Mouse (Mus musculus) midbrain, embryonic 14.5 days (tissue): ENCODE results near the gene Pdzk1ip1. TPM values are rescaled to one million over a fixed set of nuclear protein-coding genes. Genes with fewer than 3 reads are reported as not detected.
A peak's percentile ranks its signal among the peaks of the same experiment; 100 is the strongest.

ENCODE experiments used
- ATAC-seq: fragments of 200-750 bp; cut with Nextera tagmentation; 2 replicates; pipeline ENCODE4 v1.8.0; 2017; ENCODE audit warnings: moderate number of reproducible peaks, moderate library complexity; ENCODE audit not compliant: low FRiP score, low TSS enrichment
- DNase-seq: peaks from one replicate; pipeline ENCODE4 v3.0.0-alpha.2; 2015
- H3K27ac ChIP-seq: fragments of 300-500 bp; sonication (generic); replicated peaks from 2 replicates; pipeline ENCODE4 v1.5.1; 2014; ENCODE audit warnings: mild to moderate bottlenecking, low read depth, low read length, moderate library complexity
- H3K27me3 ChIP-seq: fragments of 300-500 bp; sonication (generic); 2 replicates; pipeline ENCODE4 v1.6.1; 2014; ENCODE audit warnings: low read length, control low read depth, mixed read lengths; ENCODE audit not compliant: control insufficient read depth, insufficient read depth
- H3K36me3 ChIP-seq: fragments of 300-500 bp; sonication (generic); 2 replicates; pipeline ENCODE4 v1.6.1; 2014; ENCODE audit warnings: low read length, control low read depth; ENCODE audit not compliant: control insufficient read depth, insufficient read depth
- H3K4me1 ChIP-seq: fragments of 300-500 bp; sonication (generic); 2 replicates; pipeline ENCODE4 v1.6.1; 2014; ENCODE audit warnings: mild to moderate bottlenecking, antibody characterized with exemption, low read length, control low read depth; ENCODE audit not compliant: control insufficient read depth, insufficient read depth
- H3K4me2 ChIP-seq: fragments of 300-500 bp; sonication (generic); 2 replicates; pipeline ENCODE4 v1.6.1; 2014; ENCODE audit warnings: mild to moderate bottlenecking, low read length, moderate library complexity
- H3K4me3 ChIP-seq: fragments of 300-500 bp; sonication (generic); replicated peaks from 2 replicates; pipeline ENCODE4 v1.5.1; 2014; ENCODE audit warnings: low read depth, low read length
- H3K9ac ChIP-seq: fragments of 300-500 bp; sonication (generic); replicated peaks from 2 replicates; pipeline ENCODE4 v1.6.1; 2014; ENCODE audit warnings: mild to moderate bottlenecking, low read length, moderate library complexity
- H3K9me3 ChIP-seq: fragments of 300-500 bp; sonication (generic); 2 replicates; pipeline ENCODE4 v1.6.1; 2016; ENCODE audit warnings: low read length, control low read depth, mixed read lengths; ENCODE audit not compliant: control insufficient read depth
- WGBS: fragments of 180-500 bp; shearing (Covaris S2); extraction: QIAGEN DNeasy Blood & Tissue Kit; methylation state at CpG from one replicate; pipeline ENCODE4 v1.1.7; 2014; 5-methylcytosine and 5-hydroxymethylcytosine counted together
- polyA plus RNA-seq: library from polyadenylated mRNA; unstranded; fragments of >200 nt; fragmentation: Nextera tagmentation; extraction: Ambion mirVana; gene quantifications from 2 replicates; pipeline ENCODE4 v1.2.1, GENCODE M21; 2014

Gene Pdzk1ip1
- polyA plus RNA-seq, 1 experiment from 2014 or later, result 4.5 TPM

DNA sequence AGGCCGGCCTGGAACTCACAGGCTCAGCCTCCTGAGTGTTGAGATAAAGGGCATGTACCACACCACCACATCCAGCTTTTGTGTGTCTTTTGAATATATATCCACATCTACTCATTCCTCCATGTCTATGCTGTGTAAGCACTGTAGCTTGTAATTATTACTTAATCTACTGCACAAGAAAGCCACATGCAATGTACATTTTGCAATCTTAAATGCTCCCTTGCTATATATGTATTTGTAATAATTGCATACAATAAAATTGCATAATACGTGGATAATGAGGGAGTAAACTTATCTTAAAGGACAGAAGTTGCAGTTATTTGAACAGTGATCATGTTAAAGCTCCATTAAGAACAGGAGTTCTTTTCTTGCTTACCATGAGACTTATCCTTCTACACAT is 32.7 kb downstream of the Pdzk1ip1 start:
- no peaks in the 10 kb centered on the region for H3K36me3 ChIP-seq
- H3K4me1 ChIP-seq, result no peaks in the 10 kb centered on the region
- no peak overlapping the region for H3K9ac ChIP-seq
- H3K9me3 ChIP-seq, result no peaks in the 10 kb centered on the region
- no peak overlapping the region for H3K4me3 ChIP-seq
- WGBS, result 85% methylated on average over 2 of the region's 2 CpGs
- H3K27me3 ChIP-seq, result no peaks in the 10 kb centered on the region
- DNase-seq (no peak), ATAC-seq (no peak)
- H3K27ac ChIP-seq, result no peak overlapping the region
- no peak overlapping the region for H3K4me2 ChIP-seq

DNA sequence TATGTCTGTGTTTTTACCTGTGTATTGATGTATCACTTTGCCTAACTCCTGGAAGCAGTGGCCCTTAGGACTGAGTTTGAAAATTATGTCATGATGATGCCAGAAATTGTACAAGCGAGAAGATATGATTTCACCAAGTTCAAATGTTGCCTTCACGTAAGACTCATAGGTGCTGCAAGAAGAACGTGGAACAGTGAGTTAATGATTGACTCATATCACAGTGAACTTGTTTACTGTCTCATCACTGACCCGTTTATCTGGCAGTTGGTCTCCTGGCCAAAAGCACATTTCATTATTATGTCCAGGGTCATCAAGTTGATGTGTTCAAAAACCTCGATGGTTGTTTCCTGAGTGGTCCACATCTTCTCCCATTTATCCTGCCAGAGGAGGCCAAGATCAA is 33.1 kb downstream of the Pdzk1ip1 start:
- Histone ChIP-seq H3K4me3 (no peak overlapping the region), H3K27ac (no peak overlapping the region), H3K36me3 (no peaks in the 10 kb centered on the region), H3K9ac (no peak overlapping the region), H3K4me1 (no peaks in the 10 kb centered on the region), H3K9me3 (no peaks in the 10 kb centered on the region), H3K4me2 (no peak overlapping the region), H3K27me3 (no peaks in the 10 kb centered on the region)
- DNase-seq, result no peak
- 87% methylated on average over 5 of the region's 5 CpGs for WGBS
- no peak for ATAC-seq

DNA sequence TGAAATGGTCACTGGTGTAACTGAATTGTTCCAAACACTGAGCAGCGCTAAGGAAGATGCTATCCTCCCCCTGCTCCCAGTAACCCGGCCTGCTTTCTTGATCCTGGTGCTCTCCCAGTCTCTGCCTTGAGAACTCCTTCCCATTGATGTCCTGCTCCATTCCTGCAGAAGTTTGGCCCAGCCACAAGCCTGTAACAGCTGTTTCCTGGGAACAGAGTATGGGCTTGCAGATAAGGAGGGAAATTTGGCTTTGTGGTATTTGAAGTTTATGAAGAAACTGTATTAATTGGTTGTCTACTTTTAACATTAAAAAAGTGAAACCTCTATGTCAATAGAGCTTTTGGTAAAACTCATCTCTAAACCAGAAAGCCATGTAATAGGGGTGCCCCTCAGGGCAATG is 35.0 kb downstream of the Pdzk1ip1 start:
- 74% methylated on average over 2 of the region's 2 CpGs for WGBS
- H3K27me3 ChIP-seq, result no peaks in the 10 kb centered on the region
- no peak for ATAC-seq

DNA sequence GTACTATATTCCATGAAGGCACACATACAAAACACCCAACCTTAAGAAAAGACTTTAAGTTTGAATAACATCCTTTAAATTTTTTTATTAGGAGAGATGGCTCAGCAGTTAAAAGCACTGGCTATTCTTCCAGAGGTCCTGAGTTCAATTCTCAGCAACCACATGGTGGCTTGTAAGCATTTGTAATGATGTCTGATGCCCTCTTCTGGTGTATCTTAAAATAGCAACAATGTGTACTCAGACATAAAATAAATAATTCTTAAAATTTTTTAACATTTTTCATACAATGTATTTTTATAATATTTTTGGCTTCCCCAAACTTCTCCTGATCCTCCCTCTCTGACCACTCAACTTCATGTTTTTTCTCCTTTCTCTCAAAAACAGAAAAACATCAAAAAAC is 36.2 kb downstream of the Pdzk1ip1 start:
- Histone ChIP-seq H3K4me1 (no peaks in the 10 kb centered on the region), H3K27ac (no peak overlapping the region), H3K9ac (no peak overlapping the region), H3K4me3 (no peak overlapping the region), H3K4me2 (no peak overlapping the region), H3K36me3 (no peaks in the 10 kb centered on the region), H3K27me3 (no peaks in the 10 kb centered on the region), H3K9me3 (no peaks in the 10 kb centered on the region)
- ATAC-seq (no peak), DNase-seq (no peak)

More for the DNA sequence above, 35.0 kb downstream of the Pdzk1ip1 start:
- no peaks in the 10 kb centered on the region for H3K4me1 ChIP-seq
- no peak overlapping the region for H3K9ac ChIP-seq
- no peak overlapping the region for H3K4me3 ChIP-seq
- H3K36me3 ChIP-seq, result no peaks in the 10 kb centered on the region
- no peaks in the 10 kb centered on the region for H3K9me3 ChIP-seq
- no peak overlapping the region for H3K27ac ChIP-seq
- H3K4me2 ChIP-seq, result no peak overlapping the region
- DNase-seq, result no peak

DNA sequence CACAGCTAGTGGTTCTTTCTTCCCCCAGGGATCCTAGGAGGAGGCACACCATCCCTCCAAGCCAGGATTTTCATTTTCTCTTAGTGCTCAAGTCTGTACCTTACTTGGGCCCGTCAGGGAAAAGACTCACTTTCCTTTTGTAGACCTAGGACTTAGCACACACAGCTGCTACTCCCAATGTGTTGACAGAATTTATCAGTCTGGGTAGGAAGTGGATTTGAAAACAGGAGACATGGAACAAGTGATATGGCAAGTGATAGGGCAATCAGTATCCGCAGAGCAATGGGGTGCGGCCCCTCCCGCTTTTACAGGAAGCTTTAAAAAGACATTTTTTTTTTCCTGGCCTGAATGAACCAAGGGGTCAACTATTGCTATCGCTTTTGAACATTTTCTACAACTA is 44.6 kb downstream of the Pdzk1ip1 start:
- ATAC-seq (no peak), DNase-seq (peak; percentile 5)
- Histone ChIP-seq H3K4me2 (peak overlapping the region; percentile 76), H3K9ac (peak overlapping the region; percentile 70; the same call in 1 of the 2 replicates), H3K9me3 (no peaks in the 10 kb centered on the region), H3K4me3 (peak overlapping the region; percentile 46), H3K36me3 (no peaks in the 10 kb centered on the region), H3K27me3 (no peaks in the 10 kb centered on the region), H3K4me1 (0 out of 2 replicates have a peak, but pooled peaks cover 4% of the 10 kb centered on the region), H3K27ac (peak overlapping the region; percentile 76; the same call in 1 of the 2 replicates)
- WGBS, result 12% methylated on average over 5 of the region's 5 CpGs

DNA sequence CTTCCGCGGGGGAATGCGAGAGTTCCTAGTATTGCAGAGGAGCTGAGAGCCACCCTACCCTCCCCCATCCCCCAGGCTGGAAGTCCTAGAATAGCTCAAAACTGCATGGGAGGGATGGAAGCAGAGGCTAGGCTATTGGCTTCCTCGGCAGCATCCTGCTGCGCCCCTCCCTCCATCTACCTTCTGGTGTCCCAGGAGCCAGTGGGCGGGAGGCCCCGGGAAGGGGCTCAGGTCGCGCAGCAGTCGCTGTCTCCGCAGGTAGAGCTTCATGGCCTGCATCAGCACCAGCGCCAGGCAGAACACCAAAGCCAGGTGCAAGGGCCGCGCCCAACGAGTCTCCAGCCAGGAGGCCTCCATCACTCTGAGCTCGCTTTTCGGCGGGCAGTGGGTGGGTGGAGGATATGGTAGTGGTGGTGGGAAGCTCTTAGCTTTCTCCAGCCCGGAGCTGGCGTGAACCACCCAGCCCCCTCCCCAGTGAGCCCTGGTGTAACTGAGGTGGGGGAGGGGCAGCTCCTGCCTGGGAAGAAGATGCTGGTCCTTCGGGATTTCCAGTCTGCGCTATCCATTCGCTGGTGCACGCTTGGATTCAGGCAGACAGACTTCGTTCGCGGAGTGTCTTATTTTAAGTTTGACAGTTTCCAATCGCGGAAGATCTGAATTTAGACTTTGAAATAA is 45.2 kb downstream of the Pdzk1ip1 start, which contains the start of gene Cyp4x1:
Gene Cyp4x1 (minus strand): TSS at position 661 of the 675 bp plus-strand sequence.
- H3K9ac ChIP-seq, result peak within 1 kb of the TSS; percentile 70
- H3K9me3 ChIP-seq, result no peaks in the 10 kb centered on the region
- peak within 1 kb of the TSS; percentile 76 for H3K27ac ChIP-seq
- under 1% methylated on average over 29 of the region's 29 CpGs for WGBS
- no peaks in the 10 kb centered on the region for H3K27me3 ChIP-seq
- 0 out of 2 replicates have a peak, but pooled peaks cover 4% of the 10 kb centered on the region for H3K4me1 ChIP-seq
- peak within 1 kb of the TSS; percentile 46 for H3K4me3 ChIP-seq
- DNase-seq, result peak; percentile 84
- H3K36me3 ChIP-seq, result no peaks in the 10 kb centered on the region
- H3K4me2 ChIP-seq, result peak within 1 kb of the TSS; percentile 76
- peak; percentile 90 for ATAC-seq

DNA sequence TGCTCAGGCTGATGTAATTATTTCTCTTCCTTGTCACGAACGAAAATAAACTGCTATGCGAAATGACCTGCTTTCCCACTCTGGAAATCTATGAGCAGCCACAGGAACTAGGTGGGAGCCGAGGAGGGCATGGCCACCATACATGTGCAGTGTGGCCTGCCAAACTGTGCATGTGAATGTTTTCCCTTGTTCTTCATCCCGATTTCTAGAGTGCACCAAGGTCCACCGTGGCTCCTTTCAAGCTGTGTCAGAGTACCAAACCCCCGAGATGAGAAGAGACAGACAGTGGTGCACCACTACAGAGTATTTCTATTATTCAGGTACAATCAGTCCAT is 45.8 kb downstream of the Pdzk1ip1 start:
- DNase-seq (no peak), ATAC-seq (no peak)
- Histone ChIP-seq H3K27me3 (no peaks in the 10 kb centered on the region), H3K36me3 (no peaks in the 10 kb centered on the region), H3K4me1 (0 out of 2 replicates have a peak, but pooled peaks cover 4% of the 10 kb centered on the region), H3K9ac (peak overlapping the region; percentile 70), H3K4me3 (peak overlapping the region; percentile 46), H3K4me2 (peak overlapping the region; percentile 76), H3K9me3 (no peaks in the 10 kb centered on the region), H3K27ac (peak overlapping the region; percentile 76)
- 11% methylated on average over 7 of the region's 7 CpGs for WGBS

Other genes starting within 250 kb of the Pdzk1ip1 start
- gene Foxd2, start 179.8 kb upstream of the Pdzk1ip1 start, polyA plus RNA-seq, result 0.11 and 0.54 TPM in 2 replicates
- not detected in 2 replicates for gene Foxe3, start 162.7 kb upstream of the Pdzk1ip1 start, polyA plus RNA-seq
- 188 and 217 TPM in 2 replicates for gene Cmpk1, start 101.5 kb upstream of the Pdzk1ip1 start, polyA plus RNA-seq
- gene Stil, start 88.5 kb upstream of the Pdzk1ip1 start, polyA plus RNA-seq, result 1.7 and 4.8 TPM in 2 replicates
- gene Tal1, start 32.3 kb upstream of the Pdzk1ip1 start, polyA plus RNA-seq, result 23.1 and 23.8 TPM in 2 replicates
- 7.0 and 10.8 TPM in 2 replicates for gene Cyp4x1, start 45.6 kb downstream of the Pdzk1ip1 start, polyA plus RNA-seq
- gene Cyp4a29, start 153.4 kb downstream of the Pdzk1ip1 start, polyA plus RNA-seq, result not detected in 2 replicates
- gene Cyp4a12a, start 210.3 kb downstream of the Pdzk1ip1 start, polyA plus RNA-seq, result not detected in 2 replicates